Mouse (Mus musculus) liver, adult 2 months (tissue): ENCODE data around the gene Zkscan1.
"Not testable (repeated sequence)": the region's sequence is repeated elsewhere in the genome, so short reads cannot be mapped to it uniquely, and the experiment has no call there.

Experiments
- CTCF ChIP-seq: fragments of 200-500 bp; IDR thresholded peaks from 2 replicates; pipeline ENCODE4 v1.5.1; 2011; ENCODE audit warnings: low read depth, low read length, control low read depth
- POLR2A ChIP-seq: fragments of 200-500 bp; IDR thresholded peaks from 2 replicates; pipeline ENCODE4 v1.6.1; 2011; ENCODE audit warnings: low read length, control low read depth; ENCODE audit not compliant: insufficient read depth; ENCODE audit errors: extremely low read depth

GRCm38 (mm10) chr5:138109847-138110396, 25.0 kb downstream of the Zkscan1 start:
- TF ChIP-seq CTCF, POLR2A: not testable (repeated sequence)
